Mouse (Mus musculus) left cerebral cortex, postnatal 36 days (tissue): ENCODE data around the gene Prdx1. TPM values are rescaled to one million over a fixed set of nuclear protein-coding genes. Genes with fewer than 3 reads are reported as not detected.
A peak's percentile ranks its signal among the peaks of the same experiment; 100 is the strongest.
"Not testable (repeated sequence)": the region's sequence is repeated elsewhere in the genome, so short reads cannot be mapped to it uniquely, and the experiment has no call there.

Experiments used
- DNase-seq, 2 experiments: peaks; one replicate each; pipeline ENCODE4 v3.0.0; 2021 to 2022; ENCODE audit warnings: low spot score in 2 of 2, mixed read lengths in 1 of 2
- intact Hi-C: fragments of 180-260 bp; cut with DNase I; formaldehyde crosslinking; loops from one replicate; pipeline ENCODE4 v1.15.1; 2025
- total RNA-seq, 2 experiments: library from RNA; stranded (reverse); gene quantifications; 2 replicates each; pipeline ENCODE4 v1.2.3; 2021

Gene Prdx1
- total RNA-seq, 2 experiments from 2014 or later = 135 to 160 TPM

GRCm38 (mm10) chr4:116672785-116673184 lies 12.6 kb upstream of the Prdx1 start:
- no peak for DNase-seq
- intact Hi-C loops = no loop called here

DNA sequence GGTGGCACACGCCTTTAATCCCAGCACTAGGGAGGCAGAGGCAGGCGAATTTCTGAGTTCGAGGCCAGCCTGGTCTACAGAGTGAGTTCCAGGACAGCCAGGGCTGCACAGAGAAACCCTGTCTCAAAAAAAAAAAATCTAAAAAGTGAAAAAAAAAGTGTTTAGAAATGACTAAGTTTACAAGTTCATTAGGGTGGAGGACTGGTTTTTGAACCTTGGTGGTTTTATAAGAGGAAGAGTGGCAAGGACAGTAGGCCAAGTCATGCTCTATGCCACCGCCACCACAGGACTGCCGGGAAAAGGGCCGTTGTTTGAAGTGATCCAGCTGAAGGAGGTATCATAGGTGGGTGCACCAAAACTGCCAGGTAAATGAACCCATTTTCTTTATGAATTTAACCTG lies 10.6 kb upstream of the Prdx1 start:
- intact Hi-C loops, DNase-seq: not testable (repeated sequence)

DNA sequence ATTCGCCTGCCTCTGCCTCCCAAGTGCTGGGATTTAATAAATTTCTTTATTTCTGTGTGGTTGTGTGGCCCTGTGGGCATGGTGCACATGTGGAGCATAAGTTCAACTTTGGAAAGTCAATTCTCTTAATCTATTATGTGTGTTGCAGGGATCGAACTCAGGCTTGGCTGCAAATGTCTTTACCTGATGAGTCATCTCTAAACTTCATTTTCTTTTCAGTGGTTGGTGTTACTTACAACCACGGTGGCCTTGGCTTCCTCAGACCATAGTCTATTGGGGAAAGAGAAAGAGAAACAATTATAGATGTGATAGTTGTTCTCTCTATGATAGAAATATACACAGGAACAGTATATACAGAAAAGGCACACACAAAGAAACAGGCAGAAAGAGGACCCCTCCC lies 9.3 kb upstream of the Prdx1 start:
- intact Hi-C loops = no loop called here

GRCm38 (mm10) chr4:116677808-116678207 lies 7.5 kb upstream of the Prdx1 start:
- no peak for DNase-seq
- intact Hi-C loops = no loop called here

More for the DNA sequence above, 9.3 kb upstream of the Prdx1 start:
- DNase-seq = no peak

GRCm38 (mm10) chr4:116679141-116679540 lies 6.2 kb upstream of the Prdx1 start:
- intact Hi-C loops = no loop called here
- no peak for DNase-seq

GRCm38 (mm10) chr4:116680521-116680920 lies 4.8 kb upstream of the Prdx1 start:
- intact Hi-C loops, DNase-seq: not testable (repeated sequence)

DNA sequence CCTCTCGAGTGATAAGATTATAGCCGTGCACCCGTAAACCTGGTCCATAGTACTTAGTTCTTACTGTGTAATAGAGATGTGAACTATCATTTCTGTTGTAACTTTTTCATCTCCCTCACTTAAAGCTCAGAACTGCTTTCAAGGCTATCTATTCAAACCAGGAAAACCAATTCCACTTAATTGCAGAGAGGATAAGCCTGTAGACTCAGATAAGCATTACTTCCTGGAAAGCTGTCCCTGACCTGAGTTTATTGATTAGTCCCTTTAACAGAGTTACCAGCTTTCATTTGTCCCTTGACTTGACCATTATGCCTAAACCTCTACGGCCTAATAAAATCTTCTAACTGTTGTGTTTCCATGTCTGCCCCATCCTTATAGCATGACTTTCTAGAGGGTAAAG lies 1.4 kb upstream of the Prdx1 start:
- intact Hi-C loops = no loop called here

DNA sequence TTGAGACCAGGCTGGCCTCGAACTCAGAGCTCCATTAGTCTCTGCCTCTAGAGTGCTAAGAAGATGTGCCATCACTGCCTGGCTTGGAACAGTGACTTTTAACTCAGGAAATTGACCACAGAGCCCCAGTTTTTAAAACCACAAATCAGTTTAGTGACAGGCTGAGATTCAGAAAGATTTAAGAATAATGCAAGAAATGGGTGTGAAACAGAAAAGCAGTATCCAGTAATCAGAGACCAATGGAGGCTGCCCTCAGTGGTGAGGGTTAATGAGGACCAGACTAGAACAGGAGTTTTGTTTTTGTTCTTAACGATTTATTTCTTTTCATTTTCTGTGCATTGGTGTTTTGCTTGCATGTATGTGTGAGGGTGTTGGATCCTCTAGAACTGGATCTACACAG lies 679 bp upstream of the Prdx1 start:
- DNase-seq = no peak
- intact Hi-C loops = no loop called here

More for the DNA sequence above, 1.4 kb upstream of the Prdx1 start:
- no peak for DNase-seq

DNA sequence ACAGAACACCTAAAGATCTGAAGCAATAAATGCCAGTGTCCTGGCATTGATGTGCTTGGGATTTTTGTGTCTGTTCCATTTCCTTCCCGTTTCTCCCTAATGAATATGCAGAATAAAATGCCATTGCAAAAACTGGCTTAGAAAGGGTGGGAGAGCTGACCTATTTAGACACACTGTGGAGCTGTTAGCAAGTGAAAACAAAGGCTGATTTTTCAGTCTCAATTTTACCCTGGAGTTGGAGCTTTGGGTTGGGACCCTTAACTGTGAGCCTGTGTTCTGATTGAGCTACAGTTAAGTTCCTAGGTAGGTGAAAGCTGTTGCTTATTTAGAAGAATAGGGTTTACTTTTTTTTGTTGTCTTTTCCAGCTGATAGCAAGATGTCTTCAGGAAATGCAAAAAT lies 1.7 kb downstream of the Prdx1 start:
- DNase-seq = no peak
- intact Hi-C loops = loop anchor here (2.0 kb wide), 1 partner anchor 36 kb away; the partner anchor contains the start of gene Akr1a1

DNA sequence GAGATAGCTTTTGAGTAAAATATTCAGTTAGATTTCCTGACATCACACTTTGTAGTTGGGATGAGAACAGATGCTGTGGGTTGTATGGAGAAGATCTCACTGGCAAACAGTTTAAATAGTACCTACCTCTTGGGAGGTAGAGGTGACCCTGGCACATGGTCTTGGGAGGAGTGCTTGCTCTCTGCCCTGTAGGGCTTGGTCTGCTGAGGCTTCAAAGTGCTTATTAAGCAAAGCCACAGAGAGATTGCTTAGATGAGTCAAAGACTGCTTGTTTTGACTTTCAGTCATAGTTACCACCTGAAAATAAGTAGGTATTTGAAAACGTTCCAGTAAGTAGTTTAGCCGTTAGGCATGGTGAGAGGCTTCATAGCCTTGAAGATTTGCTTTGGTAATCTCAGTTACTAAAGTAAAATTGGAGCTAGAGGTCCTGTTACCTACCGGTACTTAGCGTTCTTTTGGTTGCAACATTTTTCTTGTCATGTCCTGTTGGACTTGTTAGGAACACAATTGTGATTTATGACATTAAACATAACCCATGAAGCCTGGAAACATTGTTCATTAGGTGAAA lies 4.0 kb downstream of the Prdx1 start:
- intact Hi-C loops = no loop called here
- DNase-seq = no peak

- DNase-seq = no peak
- intact Hi-C loops = no loop called here
Measured at GRCm38 (mm10) chr4:116692146-116692545, 6.8 kb downstream of the Prdx1 start.

- intact Hi-C loops = no loop called here
- DNase-seq = no peak
Measured at GRCm38 (mm10) chr4:116693785-116694184, 8.4 kb downstream of the Prdx1 start.

DNA sequence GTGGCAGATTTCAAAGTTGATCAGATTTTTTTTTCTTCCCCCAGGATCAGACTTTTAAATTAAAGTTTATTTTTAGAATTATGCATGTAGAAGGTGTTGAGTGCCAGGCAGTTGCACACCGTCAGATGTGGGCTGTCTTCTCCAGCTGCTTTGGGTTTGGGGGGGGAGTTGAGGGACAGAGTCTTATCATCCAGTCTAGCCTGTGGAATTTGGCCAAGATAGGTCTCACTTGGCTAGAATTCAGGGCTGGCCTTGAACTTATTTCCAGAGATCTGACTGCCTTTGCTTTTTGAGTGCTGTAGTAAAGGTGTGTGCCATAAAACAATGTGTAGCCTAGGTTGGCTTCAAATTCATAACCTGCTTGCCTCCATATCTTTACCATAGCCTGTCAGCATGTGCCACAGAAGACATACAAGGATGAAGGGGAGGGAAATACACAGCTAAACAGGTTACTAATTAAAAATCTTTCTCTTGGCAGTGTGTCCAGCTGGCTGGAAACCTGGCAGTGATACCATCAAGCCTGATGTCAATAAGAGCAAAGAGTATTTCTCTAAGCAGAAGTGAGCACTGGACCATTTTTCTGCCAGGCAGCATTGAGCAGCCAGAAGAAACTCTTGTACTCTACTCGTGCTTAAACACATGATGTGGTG lies 13.5 kb downstream of the Prdx1 start:
- intact Hi-C loops = no loop called here
- DNase-seq = no peak

GRCm38 (mm10) chr4:116700964-116701363 lies 15.6 kb downstream of the Prdx1 start:
- intact Hi-C loops = no loop called here
- no peak for DNase-seq

DNA sequence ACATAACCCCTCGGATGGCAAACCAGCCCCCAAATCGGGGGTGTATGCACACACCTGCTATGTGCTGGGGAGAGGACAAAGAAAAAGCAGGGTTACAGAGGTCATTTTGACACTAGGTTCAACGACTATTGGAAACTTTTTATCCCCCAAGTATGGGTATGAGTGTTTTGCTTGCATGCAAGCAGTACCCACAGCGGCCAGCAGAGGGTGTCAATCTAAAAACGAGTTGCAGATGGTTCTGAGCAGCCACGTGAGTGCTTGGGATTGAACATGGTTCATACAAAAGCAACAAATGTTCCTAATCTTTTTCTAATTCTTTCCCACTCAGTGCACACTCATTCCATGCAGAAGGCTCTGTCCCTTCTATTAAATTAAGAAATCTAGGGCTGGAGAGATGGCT lies 18.5 kb downstream of the Prdx1 start:
- intact Hi-C loops = no loop called here
- peak in 1 of 2 experiments; percentile 34 for DNase-seq

DNA sequence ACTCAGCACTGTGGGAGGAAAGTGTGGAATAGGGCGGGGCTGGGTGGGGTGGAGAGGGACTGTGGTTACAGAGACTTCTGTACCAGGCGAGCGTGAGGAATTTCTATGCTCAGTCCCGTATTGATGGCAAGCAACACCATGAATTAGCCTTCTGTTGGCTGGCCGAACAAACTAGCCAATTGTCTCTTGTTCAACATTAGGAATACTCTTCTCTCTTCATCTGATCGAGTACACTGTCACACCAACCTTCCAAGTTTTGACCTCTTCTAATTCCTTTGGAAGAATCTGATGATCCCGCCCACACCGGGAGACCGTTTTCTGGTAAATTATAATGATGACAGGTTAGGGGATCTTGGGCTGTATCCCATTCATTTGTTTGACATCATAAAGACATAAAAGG lies 22.3 kb downstream of the Prdx1 start:
- intact Hi-C loops = loop anchor here (5.0 kb wide), 1 partner anchor 65 kb away; no protein-coding TSS in a partner anchor
- DNase-seq = peak in 1 of 2 experiments; percentile 18

DNA sequence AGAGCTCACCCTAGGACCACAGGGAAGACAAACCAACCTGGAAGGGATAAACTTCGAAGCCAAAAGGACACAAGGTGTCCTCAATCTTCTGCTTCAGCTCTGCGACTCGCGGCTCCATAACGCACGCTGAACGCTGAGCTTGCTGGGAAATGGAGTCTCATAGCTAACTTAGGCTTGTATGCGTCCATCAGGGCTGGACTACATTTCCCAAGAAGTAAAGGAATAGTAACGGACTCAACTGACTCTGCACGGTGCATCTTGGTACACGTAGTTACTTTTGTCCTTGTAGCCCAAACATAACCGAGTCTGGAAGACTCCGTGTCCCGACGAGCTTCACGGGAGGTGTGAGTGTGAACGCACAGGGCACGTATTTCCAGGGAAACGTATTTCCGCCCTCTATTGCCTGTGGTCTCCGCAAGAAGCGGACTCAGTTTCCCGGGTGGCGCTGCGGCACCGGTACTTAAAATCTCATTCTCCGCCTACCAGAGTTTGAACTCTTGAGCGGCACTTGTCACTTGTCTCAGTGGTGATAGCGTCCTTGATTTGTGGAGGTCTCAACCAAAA lies 22.9 kb downstream of the Prdx1 start, which contains the start of the genes Mmachc and Ccdc163:
Mmachc (minus strand) TSS at position 206 of the 564 bp plus-strand sequence.
Ccdc163 (plus strand) TSS at position 309 of the 564 bp plus-strand sequence.
- DNase-seq = peak; percentile 91 to 92
- intact Hi-C loops = loop anchor here (5.0 kb wide), 1 partner anchor 66 kb away; no protein-coding TSS in a partner anchor

GRCm38 (mm10) chr4:116708791-116709390 lies 23.5 kb downstream of the Prdx1 start:
- DNase-seq = no peak
- intact Hi-C loops = loop anchor here (5.0 kb wide), 1 partner anchor 67 kb away; no protein-coding TSS in a partner anchor

- intact Hi-C loops = no loop called here
Measured at GRCm38 (mm10) chr4:116710154-116710553, 24.8 kb downstream of the Prdx1 start.

DNA sequence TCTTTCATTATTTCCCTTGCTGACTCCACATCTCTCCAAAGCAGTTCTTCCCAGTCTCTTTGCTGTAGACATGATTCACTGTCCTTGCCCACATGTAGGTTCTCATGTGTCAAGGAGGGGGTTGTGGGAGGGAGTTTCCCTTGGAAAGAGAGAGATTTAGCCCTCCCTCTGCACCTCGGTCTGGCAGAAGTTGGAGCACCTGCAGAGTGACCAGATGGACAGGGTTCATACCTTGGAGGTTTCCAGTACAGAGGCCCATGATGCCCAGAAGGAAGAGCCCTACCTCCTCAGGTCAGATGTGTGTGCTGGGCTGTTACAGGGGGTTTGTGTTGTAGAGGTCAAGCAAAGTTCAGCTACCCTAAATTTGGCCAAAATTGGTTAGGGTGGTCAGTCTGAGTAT lies 27.2 kb downstream of the Prdx1 start:
- no peak for DNase-seq
- intact Hi-C loops = no loop called here

More at GRCm38 (mm10) chr4:116710154-116710553, 24.8 kb downstream of the Prdx1 start:
- no peak for DNase-seq
